Mouse (Mus musculus) erythroblast, embryonic 14.5 days (primary cell): ENCODE results near the gene Pcx. TPM values are rescaled to one million over a fixed set of nuclear protein-coding genes. Genes with fewer than 3 reads are reported as not detected.
"Not testable (repeated sequence)": the region's sequence is repeated elsewhere in the genome, so short reads cannot be mapped to it uniquely, and the experiment has no call there.

ENCODE experiments used
- H3K27me3 ChIP-seq: 2 replicates; pipeline ENCODE4 v1.6.1; 2012; ENCODE audit warnings: inconsistent platforms; ENCODE audit not compliant: control insufficient read depth
- H3K36me3 ChIP-seq: 2 replicates; pipeline ENCODE4 v1.6.1; 2012; ENCODE audit warnings: mild to moderate bottlenecking, inconsistent platforms; ENCODE audit not compliant: control insufficient read depth
- H3K4me1 ChIP-seq: 2 replicates; pipeline ENCODE4 v1.6.1; 2012; ENCODE audit warnings: inconsistent platforms; ENCODE audit not compliant: control insufficient read depth
- H3K4me3 ChIP-seq: replicated peaks from 2 replicates; pipeline ENCODE3; 2012; ENCODE audit warnings: moderate library complexity, mild to moderate bottlenecking, inconsistent platforms
- H3K9me3 ChIP-seq: 2 replicates; pipeline ENCODE4 v1.6.1; 2012; ENCODE audit warnings: low read length, inconsistent platforms, mixed read lengths; ENCODE audit not compliant: control insufficient read depth
- GATA1 ChIP-seq: IDR thresholded peaks from 2 replicates; pipeline ENCODE4 v1.6.1; 2012; ENCODE audit warnings: low read length, inconsistent platforms, mixed read lengths
- TAL1 ChIP-seq: IDR thresholded peaks from 3 replicates; pipeline ENCODE4 v1.6.1; 2012; ENCODE audit warnings: low read length, inconsistent platforms, mixed read lengths
- polyA plus RNA-seq: library from polyadenylated mRNA; stranded (reverse); fragments of >175 nt; gene quantifications from 2 replicates; pipeline ENCODE4 v1.2.3, GENCODE M21; 2012

Pcx gene
- polyA plus RNA-seq, 1 experiment: 18.7 TPM

DNA sequence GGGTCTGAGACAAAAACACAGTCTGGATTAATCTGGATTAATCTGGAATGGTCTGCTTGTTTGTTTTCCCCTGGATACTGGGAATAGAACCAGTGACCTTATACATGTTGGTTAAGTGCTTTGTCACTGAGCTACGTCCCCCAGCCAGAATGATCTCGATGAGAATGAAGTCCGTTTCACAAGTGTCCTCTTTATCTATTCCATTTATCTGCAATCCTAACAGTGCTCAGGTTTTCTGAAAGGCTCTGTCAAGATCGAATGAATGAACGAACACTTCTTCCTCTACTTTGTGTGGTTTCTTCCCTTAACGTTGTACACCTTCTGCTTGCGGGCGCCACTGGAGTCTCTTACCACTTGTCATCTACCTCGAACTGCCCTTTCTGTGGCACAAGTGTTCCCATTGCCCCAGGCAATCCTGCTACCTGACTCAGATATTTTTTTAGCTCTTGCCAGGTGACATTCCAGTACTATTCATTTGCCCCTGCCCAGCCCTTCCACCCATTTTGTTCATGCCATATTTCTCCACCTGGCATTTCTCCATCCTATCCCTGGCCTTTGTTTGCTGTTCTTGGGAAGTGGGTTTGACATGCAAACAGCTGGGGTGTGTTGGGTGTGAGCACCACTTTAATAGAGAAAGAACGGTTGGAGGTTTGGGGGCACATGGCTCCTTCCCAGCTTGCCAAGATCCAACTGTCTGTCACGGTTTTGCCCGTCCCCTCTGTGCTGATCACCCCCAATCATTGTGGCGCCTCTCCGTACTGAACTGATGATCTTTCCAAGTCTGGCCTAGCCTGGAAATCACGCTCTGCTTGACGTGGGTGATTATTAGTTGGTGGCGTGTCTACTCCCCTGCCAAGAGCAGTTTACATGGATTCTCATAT is 59.3 kb downstream of the Pcx start:
- peaks cover 62% of the 10 kb centered on the region for H3K36me3 ChIP-seq
- peaks cover 96% of the 10 kb centered on the region for H3K4me1 ChIP-seq
- H3K9me3 ChIP-seq: no peaks in the 10 kb centered on the region
- no peaks in the 10 kb centered on the region for H3K27me3 ChIP-seq
- H3K4me3 ChIP-seq: peak overlapping the region; percentile 47
- TF ChIP-seq GATA1 (no peak), TAL1 (no peak)

DNA sequence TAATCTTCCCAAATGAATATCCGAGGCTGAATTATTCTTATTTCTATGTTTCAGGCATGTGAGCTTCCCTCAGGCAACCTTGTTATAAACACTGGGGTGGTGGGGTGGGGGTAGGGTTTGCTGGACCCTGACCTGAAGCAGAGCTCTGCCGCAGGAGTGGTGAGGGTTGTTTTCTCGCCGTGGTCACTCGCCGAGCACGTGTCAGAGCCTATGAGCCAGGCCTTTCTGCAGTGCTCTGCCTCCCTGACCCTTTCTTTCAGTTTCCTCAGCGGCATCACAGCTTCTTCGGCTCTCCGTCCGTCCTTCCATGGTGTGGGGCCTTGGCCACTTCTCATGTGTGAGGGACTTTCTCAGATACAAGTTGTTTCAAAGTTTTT is 60.0 kb downstream of the Pcx start:
- Histone ChIP-seq H3K36me3 (peaks cover 58% of the 10 kb centered on the region), H3K4me3 (no peak overlapping the region), H3K27me3 (no peaks in the 10 kb centered on the region), H3K4me1 (peaks cover 94% of the 10 kb centered on the region), H3K9me3 (no peaks in the 10 kb centered on the region)
- TF ChIP-seq GATA1 (no peak), TAL1 (no peak)

DNA sequence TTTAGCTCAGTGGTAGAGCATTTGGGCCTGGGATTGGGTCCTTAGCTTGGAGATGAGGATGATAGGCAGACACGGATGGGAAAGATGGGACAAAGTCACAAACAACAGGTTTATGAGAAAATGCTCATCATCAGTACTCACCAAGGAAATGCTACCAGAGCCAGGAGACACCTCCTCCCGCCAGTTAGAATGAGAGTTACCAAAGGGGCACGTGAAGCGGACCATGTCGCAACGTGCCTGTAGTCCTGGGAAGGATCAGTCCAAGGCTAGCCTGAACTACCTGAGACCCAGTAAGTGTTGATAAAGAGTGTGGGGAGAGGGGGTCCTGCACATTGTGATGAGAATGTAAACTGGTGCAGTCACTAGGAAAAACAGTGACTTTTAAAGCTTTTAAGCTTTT is 60.5 kb downstream of the Pcx start:
- Histone ChIP-seq H3K36me3 (peaks cover 60% of the 10 kb centered on the region), H3K4me3 (no peak overlapping the region), H3K9me3 (no peaks in the 10 kb centered on the region), H3K4me1 (peaks cover 94% of the 10 kb centered on the region), H3K27me3 (no peaks in the 10 kb centered on the region)
- no peak for TF ChIP-seq TAL1

DNA sequence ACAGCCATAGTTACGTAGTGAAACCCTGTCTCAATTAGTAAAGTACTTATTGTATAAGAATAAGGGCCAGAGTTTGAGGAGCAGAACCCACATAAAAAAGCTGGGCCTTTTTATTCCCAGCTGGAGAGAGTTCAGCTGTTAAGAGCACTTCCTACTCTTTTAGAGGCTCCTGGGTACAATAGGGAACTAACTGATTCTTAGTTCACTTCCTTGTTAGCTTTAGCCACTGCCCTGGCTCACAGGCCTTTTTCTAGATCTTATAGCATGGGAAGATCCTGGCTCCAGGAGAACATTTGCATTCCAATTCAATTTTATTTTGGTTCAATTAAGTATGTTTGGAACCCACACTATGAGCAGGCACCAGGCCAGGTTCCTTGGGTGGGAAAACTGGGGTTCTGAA is 61.4 kb downstream of the Pcx start:
- H3K9me3 ChIP-seq: no peaks in the 10 kb centered on the region
- peaks cover 93% of the 10 kb centered on the region for H3K4me1 ChIP-seq
- H3K4me3 ChIP-seq: no peak overlapping the region
- no peaks in the 10 kb centered on the region for H3K27me3 ChIP-seq
- TF ChIP-seq TAL1: no peak
- no peak for TF ChIP-seq GATA1
- H3K36me3 ChIP-seq: peaks cover 57% of the 10 kb centered on the region

DNA sequence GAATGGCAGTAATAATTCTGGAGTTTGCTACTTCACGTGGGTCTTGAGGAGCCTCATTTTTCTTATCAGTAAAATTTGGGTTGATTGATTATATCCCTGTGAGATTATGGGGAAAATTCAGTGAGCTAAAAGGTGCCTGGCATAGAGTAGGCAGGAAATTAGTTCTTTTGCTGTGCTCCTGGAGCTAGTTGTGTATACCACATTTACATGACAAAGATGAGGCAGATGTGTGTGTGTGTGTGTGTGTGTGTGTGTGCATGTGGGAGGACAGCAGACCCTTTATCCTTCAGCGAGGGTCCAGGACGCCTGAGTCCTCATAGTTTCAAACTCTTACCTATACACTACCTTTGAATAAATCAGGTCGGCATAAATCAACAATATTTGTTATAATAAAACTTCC is 61.8 kb downstream of the Pcx start:
- H3K4me1 ChIP-seq: peaks cover 93% of the 10 kb centered on the region
- H3K27me3 ChIP-seq: no peaks in the 10 kb centered on the region
- peaks cover 55% of the 10 kb centered on the region for H3K36me3 ChIP-seq
- no peaks in the 10 kb centered on the region for H3K9me3 ChIP-seq
- TF ChIP-seq TAL1 (no peak), GATA1 (no peak)
- no peak overlapping the region for H3K4me3 ChIP-seq

DNA sequence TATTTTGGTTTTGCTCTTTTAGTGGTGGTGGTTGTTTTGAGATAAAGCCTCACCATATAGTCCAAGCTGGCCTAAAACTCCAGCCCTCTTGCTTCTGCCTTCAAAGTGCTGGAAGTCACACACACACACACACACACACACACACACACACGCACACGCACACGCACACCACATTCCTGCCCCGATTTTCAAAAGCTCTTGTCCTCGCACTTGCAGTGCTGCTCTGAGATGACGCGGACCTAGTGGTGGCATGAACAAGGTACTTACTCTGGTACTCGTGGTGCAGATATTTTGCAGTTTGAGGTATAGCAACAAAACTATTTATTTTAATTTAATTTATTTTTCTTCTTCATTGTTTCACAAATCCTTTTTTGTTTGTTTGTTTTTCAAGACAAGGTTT is 62.2 kb downstream of the Pcx start:
- H3K9me3 ChIP-seq: no peaks in the 10 kb centered on the region
- H3K4me1 ChIP-seq: peaks cover 93% of the 10 kb centered on the region

DNA sequence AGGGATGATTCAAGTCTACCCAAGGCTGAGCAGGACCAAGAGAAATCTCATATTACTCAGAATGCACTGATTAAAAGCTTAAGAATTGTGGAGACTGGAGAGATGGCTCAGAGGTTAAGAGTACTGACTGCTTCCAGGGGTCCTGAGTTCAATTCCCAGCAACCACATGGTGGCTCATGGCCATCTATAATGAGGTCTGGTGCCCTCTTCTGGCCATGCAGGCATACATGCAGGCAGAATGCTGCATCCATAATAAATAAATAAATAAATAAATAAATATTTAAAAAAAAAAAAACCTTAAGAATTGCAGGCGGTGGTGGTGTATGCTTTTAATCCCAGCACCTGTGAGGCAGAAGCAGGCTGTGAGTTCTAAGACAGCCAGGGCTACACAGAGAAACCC is 63.0 kb downstream of the Pcx start:
- H3K4me1 ChIP-seq: peaks cover 86% of the 10 kb centered on the region
- H3K36me3 ChIP-seq: peaks cover 48% of the 10 kb centered on the region
- H3K27me3 ChIP-seq: no peaks in the 10 kb centered on the region
- TF ChIP-seq TAL1: no peak
- no peak overlapping the region for H3K4me3 ChIP-seq
- H3K9me3 ChIP-seq: no peaks in the 10 kb centered on the region

More for the DNA sequence above, 62.2 kb downstream of the Pcx start:
- Histone ChIP-seq H3K36me3 (peaks cover 55% of the 10 kb centered on the region), H3K4me3 (no peak overlapping the region), H3K27me3 (no peaks in the 10 kb centered on the region)
- no peak for TF ChIP-seq TAL1
- TF ChIP-seq GATA1: no peak

DNA sequence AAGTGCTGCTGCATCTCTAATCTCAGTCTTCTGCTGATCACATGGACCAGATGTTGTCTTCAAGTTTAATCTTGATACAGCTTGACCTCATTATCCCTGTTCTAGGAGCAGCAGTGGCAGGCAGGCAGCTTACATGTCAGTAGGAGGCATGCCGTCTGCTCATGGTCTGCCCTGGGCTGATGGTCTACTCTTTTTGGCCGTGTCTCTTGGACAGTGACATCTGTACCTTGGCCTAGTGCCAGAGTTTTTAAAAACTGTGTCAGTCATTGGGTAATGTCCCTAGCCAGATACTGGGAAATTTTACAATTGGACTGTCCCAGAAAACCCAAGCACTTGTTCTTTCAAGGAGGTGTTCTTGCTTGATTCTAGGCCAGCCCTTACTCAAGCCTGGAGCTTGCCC is 68.5 kb downstream of the Pcx start:
- no peaks in the 10 kb centered on the region for H3K9me3 ChIP-seq
- H3K4me1 ChIP-seq: peaks cover 40% of the 10 kb centered on the region
- no peaks in the 10 kb centered on the region for H3K27me3 ChIP-seq
- TF ChIP-seq GATA1 (no peak), TAL1 (no peak)
- peaks cover 15% of the 10 kb centered on the region for H3K36me3 ChIP-seq
- no peak overlapping the region for H3K4me3 ChIP-seq

DNA sequence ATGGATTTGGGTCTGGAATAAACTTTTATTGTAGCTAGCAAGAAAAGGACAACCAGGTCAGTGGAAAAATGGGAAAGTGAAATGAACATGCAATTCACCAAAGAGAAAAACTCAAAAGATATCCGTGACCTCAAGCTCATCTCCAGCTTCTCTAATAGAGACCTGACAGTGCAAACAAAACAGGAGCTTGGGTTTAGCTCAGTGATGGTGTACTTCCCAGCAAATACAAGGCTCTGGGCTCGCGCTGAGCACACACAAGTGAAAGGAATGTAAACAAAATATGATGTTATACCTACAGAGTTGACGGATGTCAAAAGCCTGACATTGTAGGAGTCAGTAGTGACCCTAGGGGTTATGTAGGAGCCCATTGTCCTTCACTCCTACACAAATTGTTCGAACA is 69.0 kb downstream of the Pcx start:
- TF ChIP-seq TAL1 (no peak), GATA1 (no peak)
- no peaks in the 10 kb centered on the region for H3K9me3 ChIP-seq
- H3K27me3 ChIP-seq: no peaks in the 10 kb centered on the region
- peaks cover 11% of the 10 kb centered on the region for H3K36me3 ChIP-seq
- H3K4me1 ChIP-seq: peaks cover 35% of the 10 kb centered on the region
- H3K4me3 ChIP-seq: no peak overlapping the region

DNA sequence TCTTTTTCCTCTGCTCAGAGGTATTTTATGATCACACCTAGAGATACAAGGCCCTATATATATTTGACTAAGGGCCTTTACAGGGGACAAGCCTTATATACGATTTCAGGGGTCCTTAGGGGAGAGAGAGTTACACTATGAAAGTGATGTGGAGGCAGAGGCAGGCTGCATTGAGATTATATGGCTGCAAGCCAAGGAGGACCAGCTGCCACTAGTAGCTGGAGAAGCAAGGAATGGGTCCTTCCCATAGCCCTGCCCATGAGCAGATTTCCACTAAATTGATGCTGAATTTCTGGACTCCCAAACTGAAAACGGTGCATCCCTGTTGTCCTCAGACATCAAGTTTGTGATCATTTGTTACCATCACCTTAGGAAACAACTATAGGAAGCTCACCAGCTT is 73.6 kb downstream of the Pcx start:
- Histone ChIP-seq H3K9me3 (no peaks in the 10 kb centered on the region), H3K27me3 (peaks cover 8% of the 10 kb centered on the region; the same call in 1 of the 2 replicates), H3K4me1 (peaks cover 7% of the 10 kb centered on the region), H3K4me3 (no peak overlapping the region), H3K36me3 (peaks cover 3% of the 10 kb centered on the region)
- TF ChIP-seq GATA1 (no peak), TAL1 (no peak)

DNA sequence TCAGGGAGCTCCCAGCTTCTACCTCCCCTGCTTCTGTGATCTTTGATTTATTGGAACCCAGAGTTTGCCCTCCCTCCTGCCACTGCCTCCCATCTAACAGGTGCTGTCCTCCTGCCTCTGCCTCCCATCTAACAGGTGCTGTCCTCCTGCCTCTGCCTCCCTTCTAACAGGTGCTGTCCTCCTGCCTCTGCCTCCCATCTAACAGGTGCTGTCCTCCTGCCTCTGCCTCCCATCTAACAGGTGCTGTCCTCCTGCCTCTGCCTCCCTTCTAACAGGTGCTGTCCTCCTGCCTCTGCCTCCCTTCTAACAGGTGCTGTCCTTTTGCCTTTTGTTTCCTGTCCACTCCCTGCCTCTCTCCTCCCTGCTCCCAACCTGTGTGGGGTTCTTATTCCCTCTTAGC is 76.5 kb downstream of the Pcx start:
- H3K4me1 ChIP-seq, H3K4me3 ChIP-seq, H3K36me3 ChIP-seq, H3K27me3 ChIP-seq, H3K9me3 ChIP-seq: not testable (repeated sequence)
